Mouse (Mus musculus) testis, adult 2 months (tissue): ENCODE data around the gene Abr.

Experiments
- CTCF ChIP-seq: fragments of 200-500 bp; IDR thresholded peaks from 2 replicates; pipeline ENCODE4 v1.5.1; 2012; ENCODE audit warnings: low read depth, mild to moderate bottlenecking, inconsistent platforms, low read length, moderate library complexity; ENCODE audit not compliant: control insufficient read depth, insufficient read depth, insufficient replicate concordance
- POLR2A ChIP-seq: fragments of 200-500 bp; IDR thresholded peaks from 2 replicates; pipeline ENCODE4 v1.6.1; 2012; ENCODE audit warnings: low read depth, mild to moderate bottlenecking, inconsistent platforms, low read length, moderate library complexity; ENCODE audit not compliant: control insufficient read depth

DNA sequence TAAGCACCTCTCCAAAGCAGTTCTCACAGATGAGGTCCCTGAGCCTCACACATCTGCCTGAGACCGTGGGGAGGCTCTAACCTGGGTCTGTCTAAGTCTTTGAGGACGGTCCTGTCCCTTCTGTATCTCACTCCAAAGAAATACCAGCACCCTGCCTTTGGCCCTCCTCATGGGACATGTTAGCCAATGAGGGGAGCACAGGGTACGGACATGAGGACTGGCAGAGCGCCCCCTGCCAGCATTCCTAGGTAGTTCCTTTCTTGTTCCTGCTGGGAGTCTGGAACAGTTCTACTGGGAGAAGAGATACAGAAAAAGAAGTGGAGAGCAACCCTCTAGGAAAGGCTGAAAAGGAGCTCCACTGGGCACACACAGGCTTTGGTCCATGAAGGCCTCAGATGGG lies 111.1 kb downstream of the Abr start:
- TF ChIP-seq CTCF: peak; percentile 31; the same call in 1 of the 2 replicates
- no peak for TF ChIP-seq POLR2A
